Mouse (Mus musculus): ENCODE results near the gene BC067074.

Gene BC067074

GRCm38 (mm10) chr13:113324241-113324640 is 31.3 kb downstream of the BC067074 start:
- DNase-seq, result no peak

- no peak for DNase-seq
These were observed 32.7 kb downstream of the BC067074 start for GRCm38 (mm10) chr13:113325678-113326077.

GRCm38 (mm10) chr13:113332256-113332655 is 39.3 kb downstream of the BC067074 start:
- no peak for DNase-seq

GRCm38 (mm10) chr13:113333374-113333773 is 40.4 kb downstream of the BC067074 start:
- no peak for DNase-seq

- DNase-seq, result no peak
These were observed 41.0 kb downstream of the BC067074 start for GRCm38 (mm10) chr13:113333931-113334330.

GRCm38 (mm10) chr13:113334773-113335172 is 41.8 kb downstream of the BC067074 start:
- no peak for DNase-seq

GRCm38 (mm10) chr13:113337223-113337858 is 44.4 kb downstream of the BC067074 start:
- peak; percentile 72 for DNase-seq

- DNase-seq, result no peak
These were observed 47.7 kb downstream of the BC067074 start for GRCm38 (mm10) chr13:113340644-113341043.

- DNase-seq, result no peak
These were observed 48.2 kb downstream of the BC067074 start for GRCm38 (mm10) chr13:113341161-113341560.

GRCm38 (mm10) chr13:113342355-113342919 is 49.5 kb downstream of the BC067074 start:
- DNase-seq, result no peak

- no peak for DNase-seq
These were observed 57.9 kb downstream of the BC067074 start for GRCm38 (mm10) chr13:113350743-113351430.

- DNase-seq, result no peak
These were observed 60.6 kb downstream of the BC067074 start for GRCm38 (mm10) chr13:113353546-113353945.

- no peak for DNase-seq
These were observed 61.0 kb downstream of the BC067074 start for GRCm38 (mm10) chr13:113353955-113354354.

GRCm38 (mm10) chr13:113355022-113355421 is 62.1 kb downstream of the BC067074 start:
- peak; percentile 28 for DNase-seq

- DNase-seq, result no peak
These were observed 64.6 kb downstream of the BC067074 start for GRCm38 (mm10) chr13:113357438-113358144.

- no peak for DNase-seq
These were observed 66.7 kb downstream of the BC067074 start for GRCm38 (mm10) chr13:113359676-113360075.

- no peak for DNase-seq
These were observed 73.0 kb downstream of the BC067074 start for GRCm38 (mm10) chr13:113365976-113366375.

- peak; percentile 69 for DNase-seq
These were observed 76.1 kb downstream of the BC067074 start for GRCm38 (mm10) chr13:113368931-113369579.

GRCm38 (mm10) chr13:113369622-113370021 is 76.7 kb downstream of the BC067074 start:
- DNase-seq, result peak; percentile 56

- no peak for DNase-seq
These were observed 80.5 kb downstream of the BC067074 start for GRCm38 (mm10) chr13:113373291-113374083.

GRCm38 (mm10) chr13:113374084-113374405 is 81.1 kb downstream of the BC067074 start:
- no peak for DNase-seq

GRCm38 (mm10) chr13:113377631-113378030 is 84.7 kb downstream of the BC067074 start:
- no peak for DNase-seq

Data from kidney, postnatal 14 days (tissue).